Mouse (Mus musculus) B cell, adult 2 months (primary cell): ENCODE data around the gene Morc3.
A peak's percentile ranks its signal among the peaks of the same experiment; 100 is the strongest.

Source experiments
- DNase-seq, 2 experiments: peaks; one replicate each; pipeline ENCODE4 v3.0.0; 2022

The Morc3 gene

GRCm38 (mm10) chr16:93884722-93885113 is 52.8 kb downstream of the Morc3 start:
- peak in 1 of 2 experiments; percentile 3 for DNase-seq

GRCm38 (mm10) chr16:93888481-93888880 is 56.6 kb downstream of the Morc3 start:
- peak; percentile 31 to 35 for DNase-seq

GRCm38 (mm10) chr16:93890948-93891604 is 59.2 kb downstream of the Morc3 start:
- DNase-seq = no peak

DNA sequence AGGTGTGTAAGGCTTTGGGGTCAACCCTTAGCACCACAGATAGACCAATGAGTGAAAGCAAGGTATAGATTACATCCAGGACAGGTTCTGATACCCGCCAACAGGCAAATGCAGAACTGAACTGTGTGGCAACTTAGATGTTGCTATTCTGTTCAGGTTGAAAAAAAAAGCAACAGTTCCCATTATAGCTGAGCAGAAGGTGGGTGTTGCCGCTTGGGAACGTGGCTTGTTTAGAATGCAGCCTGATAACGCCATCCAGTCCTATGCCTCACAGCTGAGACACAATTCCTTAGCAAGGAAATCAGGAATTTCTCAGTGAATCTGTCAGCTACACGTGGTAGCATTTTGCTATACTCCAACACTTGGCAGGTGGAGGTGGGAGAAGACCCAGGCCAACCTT is 61.4 kb downstream of the Morc3 start:
- DNase-seq = no peak

GRCm38 (mm10) chr16:93903027-93903426 is 71.1 kb downstream of the Morc3 start:
- peak in 1 of 2 experiments; percentile 18 for DNase-seq

- DNase-seq = peak; percentile 63 to 64
Measured at GRCm38 (mm10) chr16:93906156-93907014, 74.5 kb downstream of the Morc3 start.

DNA sequence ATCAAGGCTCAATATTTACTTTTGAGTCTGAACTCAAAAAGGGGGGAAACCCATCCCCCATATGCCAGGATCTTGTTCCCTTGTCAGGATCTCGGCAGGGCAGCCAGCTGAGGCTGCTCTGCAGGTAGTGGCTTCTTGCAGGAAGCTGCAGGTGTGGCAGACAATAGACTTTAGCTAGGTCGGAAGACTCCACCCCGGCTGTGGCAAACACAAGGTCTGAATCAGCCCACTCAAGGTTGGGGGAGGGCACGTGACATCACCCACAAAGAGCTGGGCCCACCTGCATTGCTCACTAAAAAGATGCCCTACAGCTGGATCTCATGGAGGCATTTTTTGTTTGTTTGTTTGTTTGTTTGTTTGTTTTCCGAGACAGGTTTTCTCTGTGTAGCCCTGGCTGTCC is 75.8 kb downstream of the Morc3 start:
- no peak for DNase-seq

DNA sequence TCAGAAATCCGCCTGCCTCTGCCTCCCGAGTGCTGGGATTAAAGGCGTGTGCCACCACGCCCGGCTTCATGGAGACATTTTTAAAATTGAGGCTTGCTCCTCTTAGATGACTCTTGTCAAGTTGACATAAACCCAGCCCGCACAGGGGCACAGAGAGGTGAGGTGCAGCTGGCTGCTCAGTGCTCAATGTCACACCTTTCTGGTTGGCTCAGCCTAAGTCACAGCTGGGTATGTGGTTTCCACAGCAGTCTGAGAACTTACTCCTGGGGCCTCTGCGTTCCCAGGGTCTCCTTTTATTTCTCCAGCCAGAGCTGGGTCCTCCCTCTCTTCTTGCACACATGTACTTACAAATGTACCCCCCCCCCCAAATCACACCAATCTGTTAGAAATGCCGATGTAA is 76.3 kb downstream of the Morc3 start:
- no peak for DNase-seq

GRCm38 (mm10) chr16:93909936-93910335 is 78.0 kb downstream of the Morc3 start:
- DNase-seq = no peak

- no peak for DNase-seq
Measured at GRCm38 (mm10) chr16:93910735-93911665, 79.1 kb downstream of the Morc3 start.

DNA sequence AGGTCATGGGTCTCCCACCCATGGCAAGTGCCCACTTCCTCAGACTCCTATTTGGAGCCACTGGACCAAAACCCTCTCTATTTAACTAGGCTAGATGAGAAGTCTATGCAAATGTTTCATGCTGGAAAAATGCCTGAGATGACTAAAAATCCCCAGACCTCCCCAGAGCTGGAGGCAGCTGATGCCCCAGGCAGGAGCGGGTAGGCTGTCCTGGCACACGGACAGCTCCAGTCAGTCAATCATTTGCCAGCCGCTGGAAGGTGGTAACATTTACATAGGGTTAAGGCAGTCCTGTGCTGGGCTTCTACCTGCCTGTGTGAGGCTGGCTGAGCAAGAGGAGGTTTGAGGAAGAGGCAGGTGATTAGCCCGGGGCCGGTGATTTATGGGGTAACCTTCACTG is 80.2 kb downstream of the Morc3 start:
- peak in 1 of 2 experiments; percentile 17 for DNase-seq

DNA sequence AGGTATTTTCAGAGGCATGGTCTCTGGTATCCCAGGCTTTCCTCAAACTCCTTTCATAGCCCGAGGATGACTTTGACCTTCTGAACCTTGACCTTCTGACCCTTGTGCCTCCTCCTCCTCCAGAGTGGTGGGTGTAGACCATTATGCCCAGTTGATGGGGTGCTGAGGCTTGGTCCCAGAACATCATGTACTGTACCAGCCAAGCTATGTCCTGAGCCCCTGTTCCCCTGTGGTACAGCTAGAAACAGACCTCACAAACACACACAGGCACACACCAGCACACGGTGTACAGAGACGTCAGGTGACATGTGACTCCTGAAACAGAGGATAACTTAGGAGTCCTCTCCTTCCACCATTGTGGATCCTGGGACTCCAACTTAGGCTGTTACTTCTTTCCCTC is 80.9 kb downstream of the Morc3 start:
- no peak for DNase-seq

- peak; percentile 51 to 52 for DNase-seq
Measured at GRCm38 (mm10) chr16:93913881-93914576, 82.1 kb downstream of the Morc3 start.

DNA sequence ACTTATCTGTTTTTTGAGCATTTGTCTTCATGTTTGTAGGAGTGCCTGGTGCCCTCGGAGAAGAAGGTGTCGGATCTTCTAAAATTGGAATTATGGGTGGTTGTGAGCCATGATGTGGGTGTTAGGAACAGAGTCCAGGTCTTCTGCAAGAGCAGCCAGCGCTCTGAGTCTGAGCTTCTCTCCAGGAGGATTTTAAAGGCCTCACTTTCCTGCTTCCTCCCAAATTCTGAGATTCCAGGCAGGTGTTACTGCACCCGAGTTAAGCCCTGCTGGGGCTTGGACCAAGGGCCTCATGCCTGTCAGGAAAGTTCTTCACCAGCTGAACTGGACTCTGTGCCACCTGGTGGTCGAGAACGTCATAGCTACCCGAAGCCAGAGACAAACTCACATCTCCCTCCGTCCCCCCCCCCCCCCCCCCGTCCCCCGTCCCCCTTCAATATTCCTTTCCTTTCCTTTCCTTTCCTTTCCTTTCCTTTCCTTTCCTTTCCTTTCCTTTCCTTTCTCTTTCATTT is 83.5 kb downstream of the Morc3 start:
- DNase-seq = peak; percentile 66 to 73

DNA sequence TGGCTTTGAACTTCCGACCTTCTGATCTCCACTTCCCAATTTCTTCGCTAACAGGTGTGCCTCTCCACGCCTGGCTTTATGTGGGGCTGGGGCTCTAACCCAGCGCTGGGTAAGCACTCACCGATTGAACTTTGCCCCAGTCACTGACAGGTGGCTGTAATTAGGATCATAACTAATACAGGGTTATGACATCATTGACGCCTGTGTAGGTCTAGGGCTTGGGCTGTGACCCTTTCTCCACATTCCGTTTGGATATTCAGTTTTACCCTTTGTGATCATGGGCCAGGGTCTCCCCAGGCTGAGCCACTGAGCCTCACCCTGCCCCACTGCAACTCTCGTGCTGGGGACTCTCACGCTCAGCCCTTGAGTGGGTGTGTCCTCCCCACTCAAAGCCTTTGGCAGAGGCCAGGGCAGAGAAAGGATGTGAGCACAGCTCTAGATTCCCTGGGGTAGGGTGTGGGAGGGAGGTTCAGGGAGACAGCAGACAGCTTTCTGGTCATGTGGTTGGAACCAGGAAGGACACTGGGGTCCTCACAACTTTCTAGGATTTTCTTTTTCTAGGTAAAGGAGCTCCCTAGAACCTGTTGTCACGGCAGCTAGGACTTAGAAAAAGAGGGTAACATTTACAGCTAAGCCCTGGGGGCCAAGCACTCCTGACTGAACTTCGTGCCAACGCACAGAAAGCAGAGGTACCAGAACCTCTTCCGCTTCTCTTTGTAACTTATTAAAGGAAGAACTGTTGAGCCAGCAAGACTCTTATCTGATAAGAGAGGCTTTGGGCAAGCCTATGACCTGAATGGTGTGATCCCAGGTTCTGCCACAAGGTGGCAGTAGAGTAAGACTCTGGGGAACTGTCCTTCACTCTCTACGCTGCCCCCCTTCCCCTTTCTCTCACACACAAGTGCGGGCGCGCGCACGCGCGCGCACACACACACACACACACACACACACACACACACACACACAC is 86.1 kb downstream of the Morc3 start:
- peak; percentile 90 for DNase-seq

DNA sequence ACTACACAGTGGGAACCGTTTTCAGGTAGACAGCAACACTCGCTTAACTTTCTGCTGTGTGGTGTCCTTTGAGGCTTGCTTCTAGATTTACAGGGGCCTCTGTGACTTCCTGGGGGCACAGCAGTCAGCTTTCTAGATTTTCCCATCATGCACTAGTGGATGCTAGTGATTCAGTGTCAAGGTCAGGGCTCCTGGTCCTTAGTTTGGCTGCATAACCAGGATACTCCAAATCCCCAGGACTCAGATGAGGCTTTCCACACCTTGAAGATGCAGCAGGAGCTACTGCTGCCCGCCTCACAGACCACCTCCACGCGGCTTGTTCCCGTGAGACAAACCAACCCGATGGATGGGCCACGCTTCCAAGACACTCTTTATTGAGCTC is 86.7 kb downstream of the Morc3 start:
- DNase-seq = no peak

- no peak for DNase-seq
Measured at GRCm38 (mm10) chr16:93919189-93919588, 87.3 kb downstream of the Morc3 start.

DNA sequence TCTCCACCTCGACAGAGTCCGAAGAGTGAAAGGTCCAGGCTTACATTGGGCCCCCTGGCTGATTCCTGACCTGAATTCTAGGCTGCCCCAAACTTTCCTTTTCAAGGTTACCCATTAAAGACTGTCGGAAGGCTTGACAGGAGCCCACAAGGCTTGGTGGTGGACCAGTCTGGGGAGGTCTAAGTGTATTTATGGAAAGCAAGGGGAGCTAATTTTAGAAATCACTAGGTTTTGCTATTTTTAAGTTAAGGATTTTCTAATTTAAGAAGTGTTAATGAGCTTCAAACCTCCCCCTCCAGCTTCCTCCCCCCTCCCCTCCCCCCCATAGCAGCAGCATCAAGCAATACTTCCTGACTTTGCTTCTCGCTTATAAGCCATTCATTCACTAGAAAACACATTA is 88.8 kb downstream of the Morc3 start:
- no peak for DNase-seq

DNA sequence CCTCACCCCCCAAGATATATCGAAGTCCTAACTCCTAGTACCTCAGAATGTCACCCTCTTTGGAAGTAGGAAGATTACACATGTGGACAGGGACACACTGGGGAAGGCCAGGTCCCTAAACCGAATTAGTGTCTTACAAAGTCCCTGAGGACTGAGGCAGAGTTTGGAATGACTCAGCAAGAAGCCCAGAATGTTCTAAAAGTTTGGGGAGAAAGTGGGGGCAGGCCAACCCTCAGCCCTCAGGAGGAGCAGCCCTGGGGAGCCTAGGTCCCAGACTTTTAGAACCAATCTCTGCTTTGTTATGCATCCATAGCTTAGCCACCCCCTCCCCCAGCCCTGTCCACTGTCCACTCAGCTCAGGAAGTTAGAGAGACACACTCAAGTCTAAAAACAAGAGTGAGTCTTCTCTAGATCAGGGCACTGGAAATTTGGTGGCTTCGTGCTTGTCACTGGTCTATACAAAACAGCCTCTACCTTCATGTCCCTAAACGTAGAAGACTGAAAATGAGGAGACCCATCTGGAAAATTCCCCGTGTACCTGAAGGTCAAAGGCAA is 91.0 kb downstream of the Morc3 start:
- DNase-seq = no peak

DNA sequence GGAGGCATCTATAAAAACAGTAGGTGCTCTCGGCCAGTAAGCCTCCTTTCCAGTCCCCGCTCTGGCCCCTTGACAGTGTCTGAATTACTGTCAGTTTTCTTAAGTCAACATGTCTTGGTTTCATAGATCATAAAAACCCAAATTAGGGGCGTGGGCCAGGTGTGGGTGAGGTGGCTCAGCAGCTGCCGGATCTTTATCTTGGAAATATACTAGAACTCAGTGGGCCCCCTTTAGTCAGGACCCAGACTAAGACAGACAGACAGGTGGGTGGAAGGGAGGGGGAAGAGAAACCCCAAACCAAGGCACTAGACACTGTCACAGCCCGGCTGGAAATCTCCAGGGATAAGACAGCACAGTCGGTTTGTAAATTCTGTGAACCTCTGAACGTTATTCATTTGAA is 91.9 kb downstream of the Morc3 start:
- no peak for DNase-seq
